Mouse (Mus musculus) MEL (cell line): Measurements from ENCODE around the gene Plekhg3.

Experiments used
- CTCF ChIP-seq, 3 experiments: IDR thresholded peaks in 2 of 3; conservative IDR thresholded peaks in 1 of 3; 2 replicates each; pipeline ENCODE4 v1.5.1; 2011 to 2012; ENCODE audit warnings: low read length in 3 of 3, low read depth in 2 of 3, mild to moderate bottlenecking in 2 of 3, improper control_type of control experiment in 1 of 3, inconsistent platforms in 1 of 3, mixed read lengths in 1 of 3, moderate library complexity in 1 of 3; ENCODE audit not compliant: control insufficient read depth in 1 of 3, insufficient read depth in 1 of 3, poor library complexity in 1 of 3, severe bottlenecking in 1 of 3
- EP300 ChIP-seq, 2 experiments: IDR thresholded peaks; 2 replicates each; pipeline ENCODE4 v1.6.1; 2011; ENCODE audit warnings: improper control_type of control experiment in 2 of 2, low read length in 2 of 2, low read depth in 1 of 2, mild to moderate bottlenecking in 1 of 2
- MAX ChIP-seq: IDR thresholded peaks from 2 replicates; pipeline ENCODE4 v1.6.1; 2011; ENCODE audit warnings: low read length, improper control_type of control experiment

- TF ChIP-seq EP300 (IDR thresholded peaks at IDR 0.05; ENCODE audit: low read depth in 1 of 2, low read length in 2 of 2), result no peak
- no peak for TF ChIP-seq CTCF (IDR thresholded peaks at IDR 0.05 in 2 of 3, conservative IDR thresholded peaks at IDR 0.05 in 1 of 3; ENCODE audit: control insufficient read depth in 1 of 3, insufficient read depth in 1 of 3, low read depth in 2 of 3, low read length in 3 of 3, poor library complexity in 1 of 3, severe bottlenecking in 1 of 3)
- TF ChIP-seq MAX, result no peak
These were observed 87.5 kb downstream of the Plekhg3 start for GRCm38 (mm10) chr12:76618175-76618574.
